Mouse (Mus musculus) adrenal gland, postnatal 10 days (tissue): ENCODE measurements around the gene Mmp9. TPM values are rescaled to one million over a fixed set of nuclear protein-coding genes. Genes with fewer than 3 reads are reported as not detected.

Source experiments
- DNase-seq: peaks from one replicate; pipeline ENCODE4 v3.0.0; 2021; ENCODE audit warnings: mixed read lengths
- long read RNA-seq, 2 experiments: library from polyadenylated mRNA; stranded (forward); transcript quantifications; one replicate each; pipeline ENCODE4 v2.0.0; 2021
- total RNA-seq, 2 experiments: library from RNA; stranded (reverse); gene quantifications; 2 replicates each; pipeline ENCODE4 v1.2.3; 2021

Mmp9 gene
- total RNA-seq = 10 to 100 TPM in 1 of 2 experiments, 1 to 10 TPM in 1; 2.6 to 24.5 TPM
- long read RNA-seq, experiment 1, transcript Mmp9-201 (13 exons, 3,175 nt) = major isoform, 17 of 29 reads
- long read RNA-seq, experiment 1, partial matches to known transcripts = 9 of 29 reads
- long read RNA-seq, experiment 1, other reads (novel, unspliced or antisense) = 3 of 29 reads
- long read RNA-seq, experiment 2, partial matches to known transcripts = 2 of 4 reads
- long read RNA-seq, experiment 2, other reads (novel, unspliced or antisense) = 0 of 4 reads

DNA sequence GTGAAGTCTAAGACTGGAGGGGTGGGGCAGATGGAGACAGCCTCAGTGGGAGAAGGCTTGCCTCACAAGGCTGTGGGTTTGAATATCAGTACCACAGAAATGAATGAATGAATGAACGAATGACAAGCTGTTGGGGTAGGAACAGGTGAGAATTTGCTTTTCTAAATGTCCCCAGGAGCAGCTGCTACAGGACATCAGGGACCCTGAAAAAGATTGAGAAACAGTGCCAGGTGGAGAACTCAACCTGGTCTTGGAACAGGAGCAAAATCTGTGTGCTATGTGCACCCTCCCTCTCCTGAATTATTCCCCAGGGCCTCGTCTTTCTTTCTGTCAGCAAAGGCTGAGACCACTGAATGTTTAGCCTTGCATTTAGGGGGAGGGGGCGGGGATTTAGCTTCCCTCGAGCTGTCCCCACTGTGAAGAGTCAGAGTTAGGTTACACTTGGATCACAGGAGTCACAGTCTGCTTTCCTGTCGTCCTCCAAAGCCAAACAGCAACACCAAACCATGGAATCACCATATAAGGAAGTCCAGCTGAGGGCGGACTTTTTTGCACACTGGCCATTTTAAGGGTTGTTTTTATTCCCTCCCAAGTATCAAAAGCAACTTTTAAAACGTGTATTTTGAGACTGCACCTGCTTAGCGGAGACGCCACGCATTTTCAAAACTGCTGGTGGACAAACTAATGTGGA, at the start of gene Mmp9:
Mmp9 (plus strand) TSS at position 641 of the 691 bp plus-strand sequence.
- DNase-seq = no peak

DNA sequence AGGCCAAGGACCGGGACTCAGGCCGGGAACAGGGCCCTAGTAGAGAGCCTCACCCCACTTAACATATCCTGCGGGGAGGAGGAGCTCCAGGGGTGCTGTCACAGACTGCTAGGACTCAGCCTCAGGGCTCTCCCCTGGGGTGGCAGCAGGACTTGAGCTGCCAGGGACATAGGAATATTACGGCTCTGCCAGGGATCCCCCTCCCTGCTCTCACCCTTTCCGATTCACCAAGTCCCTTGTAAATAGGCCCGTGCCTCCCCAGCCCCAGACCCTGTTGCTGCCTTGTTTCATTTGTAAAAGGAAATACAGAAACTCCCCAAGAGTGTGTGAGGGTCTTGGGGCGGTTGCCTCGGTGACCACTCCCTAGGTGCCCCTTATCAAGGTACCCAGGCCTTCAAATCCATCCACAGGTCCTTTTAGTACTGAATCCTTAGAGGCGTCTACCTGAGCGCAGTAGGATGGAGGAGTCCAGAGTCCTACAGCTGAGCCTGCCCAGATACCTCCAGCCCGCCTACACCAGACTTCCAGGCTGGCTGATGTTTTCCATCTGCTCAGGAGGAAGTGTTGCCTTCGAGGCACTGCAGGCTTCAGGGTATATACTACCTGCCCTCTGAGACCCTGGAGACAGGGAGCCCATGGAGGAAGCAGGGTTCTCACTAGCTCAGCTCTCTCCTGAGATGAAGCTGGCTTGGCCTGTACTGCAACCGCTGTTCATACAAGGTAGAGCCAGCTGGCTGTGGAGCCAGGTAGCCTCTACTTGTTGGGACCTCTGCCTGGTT, 49.3 kb upstream of the Mmp9 start:
- no peak for DNase-seq

DNA sequence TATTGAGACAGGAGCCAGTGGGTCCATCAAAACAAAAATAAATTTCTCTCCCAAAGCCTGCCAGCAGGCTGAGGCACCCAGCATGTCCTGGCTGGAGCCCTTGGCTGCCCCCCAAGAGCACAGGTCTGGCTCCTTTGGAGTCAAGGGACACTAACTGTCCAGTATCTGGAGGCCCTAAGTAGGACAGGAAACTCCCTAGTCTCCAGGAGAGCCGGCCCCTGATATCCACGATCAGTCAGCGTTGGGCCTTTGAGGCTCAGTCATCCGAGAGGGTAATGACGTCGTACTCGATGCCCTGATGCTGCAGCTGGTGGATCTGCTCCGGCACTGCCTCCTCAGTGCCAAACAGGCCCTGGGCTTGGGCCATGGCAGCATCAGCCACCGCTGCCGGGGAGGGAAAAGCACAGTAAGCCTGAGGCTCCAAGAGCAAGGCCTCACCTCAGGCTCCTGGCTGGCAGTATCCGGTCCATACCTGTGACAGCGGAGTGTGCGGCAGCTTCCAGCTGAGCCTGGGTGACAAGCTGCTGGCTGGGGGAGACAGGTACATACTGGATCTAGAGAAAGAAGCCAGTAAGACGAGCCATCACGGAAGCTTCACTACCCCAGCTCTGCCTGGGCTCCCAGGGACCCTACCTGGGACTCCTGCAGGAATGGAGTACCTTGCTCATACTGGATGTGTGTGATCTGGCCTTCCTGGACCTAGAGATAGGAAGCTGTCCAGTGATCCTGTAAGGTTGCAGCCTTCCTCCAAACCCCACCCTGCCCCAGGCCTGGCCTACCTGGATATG, 48.5 kb upstream of the Mmp9 start:
- no peak for DNase-seq

DNA sequence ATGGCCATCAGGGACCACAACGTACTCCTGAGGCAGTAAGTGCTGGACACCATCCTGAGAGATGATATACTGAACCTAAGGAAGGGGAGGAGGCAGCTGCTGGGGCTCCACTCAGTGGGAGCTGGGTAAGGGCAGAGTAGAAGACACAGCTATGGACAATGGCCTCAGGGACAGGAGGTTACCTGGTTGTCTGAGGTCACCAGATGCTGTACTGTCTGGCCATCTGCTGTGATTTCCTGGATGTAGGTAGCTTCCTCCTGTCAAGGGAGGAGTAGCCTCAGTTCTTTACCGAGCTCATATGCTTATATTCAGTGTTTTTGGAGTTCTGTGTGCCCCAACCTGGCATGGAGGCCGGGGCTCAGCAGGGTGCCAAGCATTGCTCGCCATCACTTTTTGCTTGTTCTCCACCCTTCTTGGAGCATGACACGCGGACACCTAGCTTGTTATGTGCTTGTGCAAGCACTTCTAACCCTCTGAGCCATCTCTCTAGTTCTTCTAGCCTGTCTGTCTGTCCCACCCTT, 47.8 kb upstream of the Mmp9 start:
- DNase-seq = no peak

DNA sequence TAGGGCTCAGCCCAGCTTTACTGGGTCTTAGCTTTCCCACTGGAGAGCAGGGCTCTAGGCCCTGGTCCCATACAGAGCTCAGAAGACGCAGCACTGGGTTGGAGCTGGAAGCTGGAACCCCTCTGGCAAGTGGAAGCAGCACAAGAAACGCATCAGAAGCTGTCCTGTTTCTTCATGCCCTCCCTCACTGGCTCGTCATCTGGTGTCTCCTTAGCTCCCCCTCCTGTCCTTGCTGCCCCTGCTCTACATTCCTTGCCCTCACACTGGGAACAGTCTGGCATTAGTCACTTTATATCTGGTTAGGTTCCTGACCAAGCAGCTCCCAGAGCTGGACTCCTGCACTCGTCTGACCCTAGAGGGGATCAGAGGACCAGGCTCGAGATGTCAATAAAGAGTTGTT, 46.5 kb upstream of the Mmp9 start:
- peak; percentile 40 for DNase-seq

DNA sequence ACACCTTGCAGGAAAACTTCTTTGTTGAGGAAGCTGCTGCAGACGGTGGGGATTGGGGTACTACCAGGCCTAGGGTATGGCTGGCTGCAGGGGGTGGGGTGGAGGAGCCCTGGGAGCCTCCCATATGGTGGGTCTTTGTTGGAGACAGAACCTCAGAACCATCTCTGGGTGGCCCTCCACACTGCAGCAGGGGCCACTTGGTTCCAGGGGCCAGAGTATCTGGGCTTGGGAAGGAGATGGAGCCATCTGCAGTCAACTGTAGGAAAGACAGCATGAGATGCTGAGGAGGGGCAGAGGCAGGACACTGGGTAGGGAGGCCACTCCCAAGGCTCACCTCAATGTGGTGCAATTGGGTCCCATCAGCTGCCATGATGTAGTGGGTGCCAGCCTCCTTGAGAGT, 45.9 kb upstream of the Mmp9 start:
- DNase-seq = no peak

DNA sequence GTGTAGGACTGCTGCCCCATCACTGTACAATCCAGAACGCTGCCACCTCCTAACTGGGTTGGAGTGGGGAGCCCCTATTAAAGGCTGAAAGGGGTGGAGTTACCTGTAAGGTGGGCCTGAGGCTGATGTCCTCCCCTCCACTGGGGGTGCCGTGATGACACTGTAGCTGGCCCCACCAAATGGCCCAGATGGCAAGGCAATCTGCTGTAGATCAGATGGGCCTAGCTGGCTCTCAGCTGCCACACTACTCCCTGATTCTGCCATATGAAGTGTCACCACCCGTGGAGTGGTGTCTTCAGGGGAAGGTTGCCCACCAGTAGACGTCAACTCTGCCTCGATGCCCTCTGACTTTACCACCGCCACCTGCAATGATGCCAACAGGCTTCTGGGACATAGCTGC, 44.7 kb upstream of the Mmp9 start:
- DNase-seq = no peak

DNA sequence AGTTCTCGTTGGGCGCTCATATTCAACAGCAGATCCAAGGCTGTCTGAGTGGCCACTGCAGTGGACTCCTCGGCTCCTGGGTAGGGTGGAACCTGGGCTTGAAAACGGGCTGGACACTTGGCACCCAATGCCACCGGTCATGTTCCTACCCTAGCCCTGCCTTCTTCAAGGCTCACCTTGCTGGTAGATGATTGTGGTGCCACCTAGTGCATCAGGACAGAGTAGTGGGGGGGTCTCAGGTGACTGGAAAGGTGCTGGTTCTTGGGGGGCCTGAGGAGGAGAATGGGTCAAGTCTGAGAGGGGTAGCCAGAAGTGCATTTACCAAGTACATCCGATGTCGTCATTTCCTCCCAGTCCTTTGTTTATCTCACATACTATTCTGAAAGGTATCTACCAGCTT, 42.6 kb upstream of the Mmp9 start:
- no peak for DNase-seq

DNA sequence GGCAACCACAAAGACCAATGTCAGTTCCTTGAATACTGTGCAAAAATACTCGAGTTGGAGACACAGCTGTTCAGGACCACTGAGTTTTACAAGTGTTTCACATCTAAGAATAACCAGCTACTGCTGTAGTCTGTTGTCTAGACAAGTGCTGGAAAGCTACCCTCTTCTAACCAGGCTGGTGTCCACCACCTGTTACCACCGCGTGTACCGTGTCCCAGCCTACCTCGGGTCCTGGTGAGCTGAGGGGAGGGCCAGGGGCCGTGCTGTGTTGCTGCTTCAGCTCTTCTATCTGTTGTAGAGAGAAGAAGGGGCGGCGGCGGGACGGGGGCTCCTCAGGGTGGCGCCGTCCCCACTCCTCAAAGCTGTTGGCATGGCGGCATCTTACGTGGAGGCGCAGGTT, 41.5 kb upstream of the Mmp9 start:
- DNase-seq = no peak

DNA sequence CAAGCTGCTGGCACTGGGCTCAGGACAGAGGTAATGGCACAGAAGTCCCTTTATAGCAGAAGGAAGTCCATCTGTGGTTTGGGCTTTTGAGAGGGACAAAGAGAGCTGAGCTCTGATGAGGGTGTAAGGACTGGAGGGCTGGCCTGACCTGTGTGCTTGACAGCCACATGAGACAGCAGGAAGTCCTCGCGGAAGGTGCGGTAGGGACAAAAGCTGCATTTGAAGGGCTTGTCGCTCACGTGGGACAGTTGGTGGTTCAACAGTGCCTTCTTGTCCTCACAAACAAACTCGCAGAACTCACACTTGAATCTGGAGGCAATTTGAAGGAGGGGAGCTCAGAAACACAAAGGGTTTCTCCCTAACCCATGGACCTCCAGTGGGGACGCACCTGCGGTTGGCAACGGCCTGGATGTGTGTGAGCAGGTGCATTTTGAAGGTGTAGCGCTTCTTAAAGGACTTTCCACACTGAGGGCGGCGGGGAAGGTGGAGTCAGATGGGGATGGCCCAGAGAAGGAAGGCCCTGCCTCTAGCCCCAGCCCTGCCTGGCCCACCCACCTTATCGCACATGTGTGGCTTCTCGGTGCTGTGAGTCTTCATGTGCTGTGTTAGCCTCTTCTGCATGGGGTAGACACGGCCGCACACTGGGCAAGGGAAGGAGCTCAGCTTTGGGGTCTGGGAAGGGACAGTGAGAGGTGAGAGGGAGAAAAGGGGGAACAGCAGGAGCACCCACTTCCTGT, 40.7 kb upstream of the Mmp9 start:
- no peak for DNase-seq

DNA sequence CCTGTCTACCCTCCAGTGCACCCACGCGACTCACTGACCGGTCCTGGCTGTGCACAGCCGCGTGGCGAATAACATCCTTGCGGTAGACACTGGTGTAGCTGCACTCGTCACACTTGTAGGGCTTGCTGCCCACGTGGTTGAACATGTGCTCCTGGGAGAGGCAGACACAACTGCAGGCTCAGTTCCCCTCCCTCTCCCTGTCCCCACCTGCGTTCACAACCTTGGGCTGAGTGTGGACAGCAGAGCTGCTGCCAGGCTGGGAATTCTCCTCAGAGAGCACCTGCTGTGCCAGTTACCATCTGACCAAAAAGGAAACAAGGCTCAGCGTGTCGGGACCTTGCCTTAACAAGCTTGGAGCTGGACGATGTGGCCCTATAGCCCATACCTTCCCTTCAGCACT, 39.2 kb upstream of the Mmp9 start:
- no peak for DNase-seq

DNA sequence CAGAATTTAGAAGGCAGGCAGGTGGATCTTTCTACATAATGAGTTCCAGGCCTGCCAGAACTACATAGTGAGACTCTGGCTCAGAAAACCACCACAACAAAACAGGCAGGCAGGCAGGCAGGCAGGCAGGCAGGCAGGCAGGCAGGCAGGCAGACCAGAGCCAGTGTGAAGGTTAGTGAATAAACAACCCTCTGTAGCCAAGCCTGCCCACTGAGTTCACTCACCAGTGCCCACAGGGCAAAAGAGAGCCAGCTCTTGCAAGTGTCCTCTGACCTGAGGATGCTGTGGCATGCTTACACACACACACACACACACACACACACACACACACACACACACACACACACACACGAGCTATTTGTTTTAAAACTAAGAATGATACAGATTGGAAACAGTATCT, 37.1 kb upstream of the Mmp9 start:
- no peak for DNase-seq

DNA sequence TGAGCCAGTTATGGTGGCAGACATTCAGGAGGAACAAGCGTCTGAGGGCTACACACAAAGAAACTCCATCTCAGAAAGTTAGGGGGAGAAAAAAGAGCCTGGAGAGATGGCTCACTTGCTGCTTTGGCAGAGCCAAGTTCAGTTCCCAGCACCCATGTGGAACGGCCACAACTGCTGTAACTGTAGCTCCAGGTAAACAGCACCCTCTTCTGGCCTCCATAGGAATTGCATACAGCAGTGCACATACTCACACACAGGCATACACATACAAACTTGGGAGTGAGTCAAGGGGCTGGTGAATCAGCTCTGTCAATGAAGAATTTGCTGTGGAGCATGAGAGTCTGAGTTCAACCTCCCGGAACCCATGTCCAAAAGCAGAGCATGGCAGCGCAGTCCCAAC, 34.5 kb upstream of the Mmp9 start:
- no peak for DNase-seq

DNA sequence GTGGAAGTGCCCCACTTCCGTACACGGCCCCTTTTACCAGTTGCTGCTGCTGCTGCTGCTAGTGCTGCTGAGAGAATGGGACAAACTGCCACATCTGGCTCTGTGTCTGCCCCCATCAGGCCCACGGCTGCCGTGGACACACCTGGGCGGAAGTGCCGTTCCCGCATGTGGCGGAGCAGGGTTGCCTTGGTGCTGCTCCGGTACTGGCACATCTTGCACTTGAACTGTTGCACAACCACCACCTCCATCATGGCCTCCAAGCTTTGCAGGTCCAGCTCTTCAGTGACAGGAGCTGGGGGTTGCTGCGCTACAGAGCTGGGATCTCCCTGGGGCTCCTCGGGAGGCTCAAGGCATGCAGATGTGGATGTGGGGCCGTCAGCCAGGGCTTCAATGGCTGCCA, 33.1 kb upstream of the Mmp9 start:
- DNase-seq = no peak

DNA sequence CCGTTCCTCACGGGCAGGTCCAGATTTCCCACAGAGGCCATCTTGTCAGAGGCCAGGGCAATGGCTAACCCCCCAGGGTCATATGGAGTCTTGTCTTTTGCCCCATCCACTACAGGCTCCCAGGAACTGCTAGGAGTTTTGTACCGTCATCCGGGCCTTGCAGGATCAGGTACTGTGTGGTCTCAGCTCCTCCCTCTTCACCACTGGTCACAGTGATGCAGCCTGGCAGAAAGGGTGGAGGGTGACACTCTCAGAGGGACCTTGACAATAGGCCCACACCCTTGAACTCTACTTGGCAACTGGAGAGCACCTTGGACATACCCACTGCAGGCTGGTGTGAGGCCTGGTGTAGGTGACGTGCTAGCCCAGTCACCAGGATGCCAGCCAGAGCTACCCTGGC, 32.6 kb upstream of the Mmp9 start:
- DNase-seq = no peak

DNA sequence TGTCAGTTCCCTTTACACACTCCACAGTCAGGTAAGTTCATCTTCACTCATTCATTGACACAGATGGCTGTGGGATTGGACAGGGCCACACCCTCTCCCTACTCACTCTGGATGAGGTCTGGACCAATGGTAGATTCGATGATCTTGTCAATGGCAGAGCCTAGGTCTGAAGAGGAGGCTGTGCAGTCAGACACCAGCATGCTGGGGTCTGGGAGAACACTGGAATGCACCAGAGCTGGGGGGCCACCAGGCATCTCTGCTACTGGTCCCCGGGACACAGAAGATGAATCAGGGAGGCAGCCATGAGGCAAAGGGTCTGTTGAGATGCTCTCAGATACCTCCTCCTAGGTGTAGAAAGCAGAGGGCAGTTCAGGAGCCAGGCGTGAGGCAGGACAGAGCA, 31.5 kb upstream of the Mmp9 start:
- DNase-seq = no peak

DNA sequence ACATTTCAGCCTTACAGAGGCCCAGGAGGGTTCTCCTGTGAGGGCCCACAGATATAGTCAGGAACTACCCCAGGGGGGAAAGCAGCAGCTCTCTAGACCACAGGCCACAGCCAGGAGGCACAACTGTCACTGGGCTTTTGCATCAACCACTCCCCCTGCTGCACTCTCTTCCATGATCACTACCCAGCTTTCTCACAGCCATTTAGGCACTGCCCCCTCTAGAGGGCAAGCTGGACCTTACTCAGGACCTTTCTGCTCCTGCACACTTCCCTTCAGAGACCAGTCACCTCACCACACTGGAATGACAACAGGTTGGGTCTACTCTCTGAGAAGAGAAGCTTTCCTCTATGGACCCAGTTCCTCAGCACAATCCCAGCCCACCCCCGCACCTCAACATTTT, 31.0 kb upstream of the Mmp9 start:
- peak; percentile 61 for DNase-seq

DNA sequence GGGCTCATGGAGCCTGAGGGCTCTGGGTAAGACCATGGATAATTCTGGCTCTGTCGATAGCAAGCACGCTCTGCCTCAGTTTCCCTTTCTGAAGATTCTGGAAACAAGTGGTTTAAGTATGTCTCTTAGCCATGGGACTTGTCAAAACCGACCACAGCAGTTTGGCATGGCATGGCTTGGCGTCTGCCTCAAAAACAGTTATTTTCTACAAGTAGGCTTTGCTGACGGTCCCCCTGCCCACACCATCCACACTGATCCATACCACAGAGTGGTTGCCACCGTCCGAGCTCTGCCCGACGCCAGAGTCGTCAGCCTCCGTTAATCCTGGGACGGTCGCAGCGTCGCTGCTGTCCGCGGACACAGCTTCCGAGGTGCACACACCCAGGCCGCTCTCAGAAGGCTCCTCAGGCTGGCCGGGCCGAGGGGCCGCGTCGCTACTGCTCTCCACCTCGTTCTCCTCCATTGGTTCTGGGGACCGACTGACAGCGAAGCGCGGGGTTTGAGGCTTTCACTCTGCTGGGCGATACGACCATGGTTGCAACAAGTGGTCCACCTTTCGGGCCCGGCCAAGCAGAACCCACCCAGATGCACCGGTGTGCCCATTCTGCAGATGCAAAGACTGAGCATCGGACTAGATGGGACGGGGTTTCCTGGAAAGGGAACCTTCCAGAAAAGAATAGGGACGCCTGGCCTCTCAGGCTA, 30.1 kb upstream of the Mmp9 start:
- no peak for DNase-seq

DNA sequence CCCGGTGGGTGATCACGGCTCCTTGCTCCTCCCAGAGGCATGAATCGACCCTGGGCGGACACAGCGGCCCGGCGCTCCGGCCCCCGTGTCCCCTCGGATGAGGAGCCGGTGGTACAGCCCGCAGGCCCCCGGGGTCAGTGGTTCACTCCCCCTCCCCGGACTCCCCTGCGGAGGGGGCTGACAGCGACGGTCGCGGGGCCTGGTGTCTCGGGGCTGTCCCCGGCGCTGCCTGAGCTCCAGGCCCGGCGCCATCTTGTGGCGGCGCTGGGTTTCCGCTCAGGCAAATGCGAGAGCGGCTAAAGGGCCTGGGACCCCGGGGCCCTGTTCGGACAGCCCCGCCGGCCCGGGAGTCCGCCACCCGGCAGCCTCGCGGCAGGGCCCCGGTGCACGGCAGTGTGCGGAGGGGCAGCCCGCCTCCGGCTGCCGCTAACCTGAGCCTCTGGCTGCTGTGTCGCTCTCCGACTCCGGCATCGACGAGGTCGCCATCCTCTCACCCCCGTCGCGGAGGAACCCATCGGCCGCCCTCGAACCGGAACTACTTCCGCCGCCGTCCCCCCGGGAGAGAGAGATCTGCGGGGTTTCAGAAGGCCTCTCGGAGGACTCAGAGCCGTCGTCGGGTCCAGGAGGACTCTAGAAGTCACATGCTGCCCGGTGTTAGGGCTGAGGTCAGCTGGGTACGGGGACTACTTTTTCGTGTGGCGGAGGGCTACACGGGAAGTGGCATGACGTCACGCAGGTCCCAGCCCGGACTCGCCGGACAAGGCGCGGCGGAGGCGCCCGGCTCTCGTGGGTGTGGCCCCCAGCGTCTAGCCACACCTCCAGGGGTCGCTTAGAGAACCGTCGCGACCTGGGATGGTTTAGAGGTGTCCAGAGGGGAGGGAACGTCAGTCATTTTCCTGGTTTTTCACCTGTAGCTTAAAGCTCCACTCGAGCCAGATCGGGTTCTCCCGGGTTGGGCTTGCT, 29.2 kb upstream of the Mmp9 start, which contains the start of gene Zfp335:
Zfp335 (minus strand) TSS at position 672 of the 963 bp plus-strand sequence.
- DNase-seq = peak; percentile 96

DNA sequence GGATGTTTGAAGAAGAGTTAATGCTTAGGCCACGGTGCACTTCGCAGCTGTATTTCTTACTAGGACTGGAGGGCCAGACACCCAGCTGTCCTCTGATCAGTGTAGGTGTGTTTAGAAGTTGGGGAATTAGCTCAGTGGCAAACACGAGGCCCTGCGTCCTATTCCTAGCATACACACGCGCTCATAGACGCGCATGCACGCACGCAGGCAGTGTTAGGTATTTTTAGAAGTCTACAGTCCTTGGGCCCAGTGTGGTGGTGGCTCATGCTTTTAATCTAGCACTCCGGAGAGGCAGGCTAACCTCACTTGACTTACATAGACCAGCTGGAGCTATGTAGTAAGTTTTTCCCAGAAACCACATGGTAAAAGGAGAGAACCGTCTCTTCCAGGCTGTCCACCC, 28.4 kb upstream of the Mmp9 start:
- DNase-seq = peak; percentile 63
